Mouse (Mus musculus): ENCODE results near the gene BC005537. TPM values are rescaled to one million over a fixed set of nuclear protein-coding genes. Genes with fewer than 3 reads are reported as not detected.
"Not testable (repeated sequence)": the region's sequence is repeated elsewhere in the genome, so short reads cannot be mapped to it uniquely, and the experiment has no call there.

BC005537 gene
- polyA plus RNA-seq (2012; rRNA removed): 115 and 122 TPM in 2 replicates

- no peak for TF ChIP-seq CTCF (IDR thresholded peaks at IDR 0.05; ENCODE audit: extremely low read depth, insufficient read depth, low read length)
- TF ChIP-seq POLR2A (IDR thresholded peaks at IDR 0.05; ENCODE audit: extremely low read depth, insufficient read depth, low read length): no peak
- Histone ChIP-seq H3K4me3 (ENCODE audit: insufficient read depth, low read length) (peak within 1 kb of the TSS; percentile 65), H3K4me1 (ENCODE audit: control insufficient read depth, insufficient read depth, low read length) (peaks cover 3% of the 10 kb centered on the region; the same call in 1 of the 2 replicates), H3K27ac (ENCODE audit: insufficient read depth, low read length) (peak within 1 kb of the TSS; percentile 99)
Measured at GRCm38 (mm10) chr13:24801308-24801921, at the start of gene BC005537. BC005537 (plus strand) TSS chr13:24801657.

DNA sequence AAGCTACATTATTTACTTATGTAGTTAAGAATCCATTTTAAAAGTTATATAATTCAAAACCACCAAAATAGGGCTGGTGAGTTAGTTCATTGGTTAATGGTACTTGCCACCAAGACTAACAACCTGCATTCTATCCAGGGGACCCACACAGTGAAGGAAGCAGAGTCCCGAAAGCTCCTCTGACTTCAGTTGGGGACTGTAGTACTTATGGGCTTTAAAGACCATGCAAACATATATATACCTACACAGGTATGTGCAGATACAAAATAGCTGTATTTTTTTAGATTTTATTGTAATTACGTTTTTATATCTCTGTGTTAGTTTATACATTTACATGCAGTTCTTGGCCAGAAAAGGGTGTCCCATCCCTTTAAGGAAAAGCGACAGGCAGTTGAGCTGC, 44.7 kb upstream of the BC005537 start:
- no peak for TF ChIP-seq CTCF (IDR thresholded peaks at IDR 0.05; ENCODE audit: extremely low read depth, insufficient read depth, low read length)
- TF ChIP-seq POLR2A (IDR thresholded peaks at IDR 0.05; ENCODE audit: extremely low read depth, insufficient read depth, low read length): no peak
- H3K27ac ChIP-seq (ENCODE audit: insufficient read depth, low read length): no peak overlapping the region
- no peak overlapping the region for H3K4me3 ChIP-seq (ENCODE audit: insufficient read depth, low read length)
- no peaks in the 10 kb centered on the region for H3K4me1 ChIP-seq (ENCODE audit: control insufficient read depth, insufficient read depth, low read length)

DNA sequence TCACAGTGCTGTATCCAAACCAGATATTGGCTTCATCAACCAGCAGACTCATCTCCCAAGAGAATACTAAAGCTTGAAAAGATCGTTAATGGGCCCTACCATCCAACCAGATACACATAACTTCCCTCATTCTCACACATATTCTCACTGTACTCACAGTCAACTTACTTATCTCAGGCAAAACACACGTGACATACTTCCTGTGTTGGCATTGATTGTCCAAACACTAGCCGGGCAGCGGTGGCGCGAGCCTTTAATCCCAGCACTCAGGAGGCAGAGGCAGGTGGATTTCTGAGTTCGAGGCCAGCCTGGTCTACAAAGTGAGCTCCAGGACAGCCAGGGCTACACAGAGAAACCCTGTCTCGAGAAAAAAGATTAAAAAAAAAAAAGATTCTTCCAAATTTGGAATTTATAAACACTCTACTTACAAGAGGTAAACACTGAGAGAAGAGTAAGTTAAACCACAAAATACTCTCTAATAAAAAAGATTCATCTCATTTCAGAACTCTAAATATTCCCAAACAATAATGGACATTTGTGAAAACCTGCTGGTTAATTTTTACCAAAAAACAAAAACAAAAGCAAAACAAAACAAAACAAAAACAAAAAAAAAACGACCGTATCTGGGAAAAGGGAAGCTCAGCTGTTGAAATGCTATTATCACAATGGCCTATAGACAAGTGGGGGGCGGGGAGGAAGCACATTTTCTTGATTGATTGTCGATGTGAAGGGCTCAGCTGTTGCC, 43.5 kb upstream of the BC005537 start:
- no peak for TF ChIP-seq POLR2A (IDR thresholded peaks at IDR 0.05; ENCODE audit: extremely low read depth, insufficient read depth, low read length)
- no peak for TF ChIP-seq CTCF (IDR thresholded peaks at IDR 0.05; ENCODE audit: extremely low read depth, insufficient read depth, low read length)
- Histone ChIP-seq H3K27ac (ENCODE audit: insufficient read depth, low read length) (no peak overlapping the region), H3K4me1 (ENCODE audit: control insufficient read depth, insufficient read depth, low read length) (no peaks in the 10 kb centered on the region), H3K4me3 (ENCODE audit: insufficient read depth, low read length) (no peak overlapping the region)

DNA sequence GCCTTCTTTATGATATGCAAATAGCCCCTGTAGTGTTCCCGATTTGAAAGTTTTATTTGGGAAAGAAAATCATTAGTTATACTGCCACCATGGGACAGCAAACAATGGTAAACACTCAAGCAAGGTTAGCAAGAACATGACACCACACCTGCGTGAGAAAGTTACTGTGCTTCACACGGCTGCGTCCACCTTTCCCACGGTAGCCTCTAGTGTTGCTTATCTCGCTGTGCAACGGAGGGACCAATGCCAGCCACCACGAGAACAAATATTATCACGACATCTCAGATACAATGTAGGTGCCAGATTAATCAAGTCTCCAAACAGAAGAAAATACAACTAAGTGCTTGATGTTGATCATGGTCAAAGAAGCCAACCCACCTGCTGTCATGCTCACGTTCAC, 42.0 kb upstream of the BC005537 start:
- no peak for TF ChIP-seq POLR2A (IDR thresholded peaks at IDR 0.05; ENCODE audit: extremely low read depth, insufficient read depth, low read length)
- TF ChIP-seq CTCF (IDR thresholded peaks at IDR 0.05; ENCODE audit: extremely low read depth, insufficient read depth, low read length): no peak
- Histone ChIP-seq H3K4me3 (ENCODE audit: insufficient read depth, low read length) (no peak overlapping the region), H3K4me1 (ENCODE audit: control insufficient read depth, insufficient read depth, low read length) (no peaks in the 10 kb centered on the region), H3K27ac (ENCODE audit: insufficient read depth, low read length) (no peak overlapping the region)

- Histone ChIP-seq H3K4me1 (ENCODE audit: control insufficient read depth, insufficient read depth, low read length) (no peaks in the 10 kb centered on the region), H3K4me3 (ENCODE audit: insufficient read depth, low read length) (no peak overlapping the region), H3K27ac (ENCODE audit: insufficient read depth, low read length) (no peak overlapping the region)
- no peak for TF ChIP-seq POLR2A (IDR thresholded peaks at IDR 0.05; ENCODE audit: extremely low read depth, insufficient read depth, low read length)
- no peak for TF ChIP-seq CTCF (IDR thresholded peaks at IDR 0.05; ENCODE audit: extremely low read depth, insufficient read depth, low read length)
Measured at GRCm38 (mm10) chr13:24760351-24760870, 41.0 kb upstream of the BC005537 start.

DNA sequence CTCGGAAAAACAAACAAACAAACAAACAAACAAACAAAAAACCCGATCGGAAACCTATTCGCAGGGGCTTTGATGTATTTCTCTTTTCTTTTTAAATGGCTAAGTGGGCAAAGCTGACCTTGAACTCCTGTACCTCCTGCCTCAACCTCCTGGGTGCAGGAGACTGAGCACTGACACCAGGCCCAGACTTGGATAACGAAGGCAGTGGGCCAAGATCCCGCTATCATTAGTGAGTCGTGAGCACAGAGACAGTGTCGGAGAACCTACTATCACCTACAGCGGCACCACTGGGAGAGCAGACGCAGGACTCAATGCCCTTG, 40.4 kb upstream of the BC005537 start:
- TF ChIP-seq CTCF (IDR thresholded peaks at IDR 0.05; ENCODE audit: extremely low read depth, insufficient read depth, low read length) (no peak), POLR2A (IDR thresholded peaks at IDR 0.05; ENCODE audit: extremely low read depth, insufficient read depth, low read length) (no peak)
- Histone ChIP-seq H3K4me3 (ENCODE audit: insufficient read depth, low read length) (peak overlapping the region; percentile 48), H3K27ac (ENCODE audit: insufficient read depth, low read length) (no peak overlapping the region)

GRCm38 (mm10) chr13:24761403-24762227, 39.8 kb upstream of the BC005537 start, which contains the start of gene Gmnn:
Gmnn (minus strand) TSS chr13:24761923.
- TF ChIP-seq CTCF (IDR thresholded peaks at IDR 0.05; ENCODE audit: extremely low read depth, insufficient read depth, low read length): no peak
- TF ChIP-seq POLR2A (IDR thresholded peaks at IDR 0.05; ENCODE audit: extremely low read depth, insufficient read depth, low read length): peak; percentile 73
- H3K4me1 ChIP-seq (ENCODE audit: control insufficient read depth, insufficient read depth, low read length): no peaks in the 10 kb centered on the region
- no peak within 1 kb of the TSS for H3K27ac ChIP-seq (ENCODE audit: insufficient read depth, low read length)
- H3K4me3 ChIP-seq (ENCODE audit: insufficient read depth, low read length): peak within 1 kb of the TSS; percentile 48

More for the DNA sequence above, 40.4 kb upstream of the BC005537 start:
- H3K4me1 ChIP-seq (ENCODE audit: control insufficient read depth, insufficient read depth, low read length): no peaks in the 10 kb centered on the region

DNA sequence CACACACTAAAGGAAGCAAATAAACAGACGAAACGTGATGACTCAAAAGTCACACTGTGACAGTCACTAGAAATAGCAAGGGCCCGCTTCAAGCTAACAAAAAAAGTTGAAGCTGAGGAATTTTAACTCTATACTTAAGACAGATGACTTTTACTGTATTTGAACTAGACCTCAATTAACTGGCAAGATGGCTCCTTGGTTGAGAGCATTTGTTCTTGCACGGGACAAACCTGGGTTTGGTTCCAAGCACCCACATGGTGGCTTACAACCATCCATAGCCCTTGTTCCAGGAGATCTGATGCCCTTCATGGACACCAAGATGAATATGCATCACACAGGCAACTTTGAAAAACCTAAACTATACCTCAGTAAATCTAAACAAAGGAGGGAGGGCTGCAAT, 39.2 kb upstream of the BC005537 start:
- no peaks in the 10 kb centered on the region for H3K4me1 ChIP-seq (ENCODE audit: control insufficient read depth, insufficient read depth, low read length)
- H3K4me3 ChIP-seq (ENCODE audit: insufficient read depth, low read length): peak overlapping the region; percentile 48
- no peak for TF ChIP-seq CTCF (IDR thresholded peaks at IDR 0.05; ENCODE audit: extremely low read depth, insufficient read depth, low read length)
- TF ChIP-seq POLR2A (IDR thresholded peaks at IDR 0.05; ENCODE audit: extremely low read depth, insufficient read depth, low read length): no peak

GRCm38 (mm10) chr13:24767809-24768208, 33.6 kb upstream of the BC005537 start:
- not testable (repeated sequence) for H3K4me3 ChIP-seq (ENCODE audit: insufficient read depth, low read length); H3K4me1 ChIP-seq (ENCODE audit: control insufficient read depth, insufficient read depth, low read length); H3K27ac ChIP-seq (ENCODE audit: insufficient read depth, low read length)

More for the DNA sequence above, 39.2 kb upstream of the BC005537 start:
- no peak overlapping the region for H3K27ac ChIP-seq (ENCODE audit: insufficient read depth, low read length)

DNA sequence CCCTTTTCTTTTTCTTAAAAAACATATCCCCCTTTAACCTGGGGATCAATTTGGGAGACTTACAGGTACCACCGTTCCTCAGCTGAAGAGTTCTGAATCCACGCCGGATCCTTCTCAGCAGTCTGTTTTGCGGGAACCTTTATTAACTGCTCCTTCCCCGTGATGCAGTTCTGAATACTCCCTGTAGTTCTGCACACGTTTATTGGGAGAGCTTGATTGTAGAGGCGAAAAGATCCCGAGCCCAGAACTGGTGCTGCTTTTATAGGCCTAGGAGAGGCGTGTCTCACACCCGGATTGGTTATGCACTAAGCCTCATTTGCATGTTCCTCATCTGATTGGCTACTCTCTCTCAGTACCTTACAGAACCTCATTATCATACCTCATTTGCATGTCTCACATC, 30.0 kb upstream of the BC005537 start:
- not testable (repeated sequence) for H3K4me3 ChIP-seq (ENCODE audit: insufficient read depth, low read length); H3K4me1 ChIP-seq (ENCODE audit: control insufficient read depth, insufficient read depth, low read length); H3K27ac ChIP-seq (ENCODE audit: insufficient read depth, low read length)
